Mouse (Mus musculus) heart, embryonic 14.5 days (tissue): ENCODE data around the gene Ciart. TPM values are rescaled to one million over a fixed set of nuclear protein-coding genes. Genes with fewer than 3 reads are reported as not detected.
"Not testable (repeated sequence)": the region's sequence is repeated elsewhere in the genome, so short reads cannot be mapped to it uniquely, and the experiment has no call there.

Experiments used
- ATAC-seq: fragments of 200-750 bp; cut with Nextera tagmentation; 2 replicates; pipeline ENCODE4 v1.8.0; 2017; ENCODE audit warnings: low read depth, moderate TSS enrichment; ENCODE audit not compliant: insufficient number of reproducible peaks, insufficient read depth, low FRiP score
- H3K27ac ChIP-seq, 2 experiments: fragments of 200-500 bp in 1 of 2; fragments of 300-500 bp in 1 of 2; sonication (generic) in 1 of 2; replicated peaks in 1 of 2; 2 replicates each; pipeline ENCODE4 v1.5.1; 2012 to 2014; ENCODE audit warnings: low read depth in 2 of 2, low read length in 2 of 2, control low read depth in 1 of 2, mild to moderate bottlenecking in 1 of 2, mixed read lengths in 1 of 2; ENCODE audit not compliant: control insufficient read depth in 1 of 2, insufficient read depth in 1 of 2
- H3K27me3 ChIP-seq: fragments of 300-500 bp; sonication (generic); 2 replicates; pipeline ENCODE4 v1.6.1; 2014; ENCODE audit warnings: mild to moderate bottlenecking, low read length, control low read depth; ENCODE audit not compliant: control insufficient read depth, insufficient read depth
- H3K36me3 ChIP-seq: fragments of 300-500 bp; sonication (generic); 2 replicates; pipeline ENCODE4 v1.6.1; 2014; ENCODE audit warnings: mild to moderate bottlenecking, control low read depth, low read length, mixed read lengths; ENCODE audit not compliant: control insufficient read depth, insufficient read depth
- H3K4me1 ChIP-seq, 2 experiments: fragments of 200-500 bp in 1 of 2; fragments of 300-500 bp in 1 of 2; sonication (generic) in 1 of 2; 2 replicates each; pipeline ENCODE4 v1.6.1; 2012 to 2014; ENCODE audit warnings: low read length in 2 of 2, control low read depth in 1 of 2, mixed read lengths in 1 of 2; ENCODE audit not compliant: control insufficient read depth in 2 of 2, insufficient read depth in 2 of 2
- H3K4me2 ChIP-seq: fragments of 300-500 bp; sonication (generic); 2 replicates; pipeline ENCODE4 v1.6.1; 2014; ENCODE audit warnings: mild to moderate bottlenecking, low read length
- H3K4me3 ChIP-seq, 2 experiments: fragments of 200-500 bp in 1 of 2; fragments of 300-500 bp in 1 of 2; sonication (generic) in 1 of 2; 2 replicates each; pipeline ENCODE4 v1.5.1; 2012 to 2014; ENCODE audit warnings: low read length in 2 of 2, mild to moderate bottlenecking in 2 of 2, control low read depth in 1 of 2, low read depth in 1 of 2, moderate library complexity in 1 of 2; ENCODE audit not compliant: control insufficient read depth in 1 of 2, insufficient read depth in 1 of 2
- H3K9ac ChIP-seq: fragments of 300-500 bp; sonication (generic); 2 replicates; pipeline ENCODE4 v1.6.1; 2014; ENCODE audit warnings: mild to moderate bottlenecking, low read length
- H3K9me3 ChIP-seq: fragments of 300-500 bp; sonication (generic); 2 replicates; pipeline ENCODE4 v1.6.1; 2016; ENCODE audit warnings: low read length, control low read depth; ENCODE audit not compliant: control insufficient read depth
- WGBS: fragments of 180-500 bp; shearing (Covaris S2); extraction: QIAGEN DNeasy Blood & Tissue Kit; methylation state at CpG from one replicate; pipeline ENCODE4 v1.1.7; 2014; 5-methylcytosine and 5-hydroxymethylcytosine counted together
- polyA plus RNA-seq: library from polyadenylated mRNA; unstranded; fragments of >200 nt; fragmentation: Nextera tagmentation; extraction: Ambion mirVana; gene quantifications from 2 replicates; pipeline ENCODE4 v1.2.1, GENCODE M21; 2014

The Ciart gene
- polyA plus RNA-seq, 1 experiment from 2014 or later = 3.1 TPM

- no peak overlapping the region for H3K27ac ChIP-seq
- H3K9ac ChIP-seq = no peak overlapping the region
- H3K27me3 ChIP-seq = no peaks in the 10 kb centered on the region
- H3K4me1 ChIP-seq = peaks cover 14 to 37% of the 10 kb centered on the region in 2 experiments
- peaks cover 25% of the 10 kb centered on the region for H3K36me3 ChIP-seq
- H3K9me3 ChIP-seq = no peaks in the 10 kb centered on the region
- no peak for ATAC-seq
- WGBS = 75% methylated on average over 13 of the region's 13 CpGs
- H3K4me3 ChIP-seq = no peak overlapping the region
- H3K4me2 ChIP-seq = no peak overlapping the region
These were observed 17.9 kb upstream of the Ciart start for GRCm38 (mm10) chr3:95899800-95900524.

DNA sequence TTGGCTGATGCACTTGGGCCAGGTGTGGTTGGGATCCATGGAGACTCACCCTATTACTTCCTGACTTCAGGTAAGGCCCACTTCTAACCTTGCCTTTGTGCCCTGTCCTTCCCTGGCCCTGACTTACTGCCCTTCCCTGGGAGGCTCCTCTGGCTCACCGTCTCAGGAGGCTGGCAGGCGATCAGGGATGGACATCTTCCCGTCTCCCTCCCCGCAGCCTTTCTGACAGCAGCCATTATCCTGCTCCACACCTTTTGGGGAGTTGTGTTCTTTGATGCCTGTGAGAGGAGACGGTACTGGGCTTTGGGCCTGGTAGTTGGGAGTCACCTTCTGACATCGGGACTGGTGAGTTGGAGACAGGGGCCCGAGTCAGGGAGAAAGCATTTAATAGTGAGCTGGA lies 13.4 kb upstream of the Ciart start:
- peaks cover 14 to 28% of the 10 kb centered on the region in 2 experiments for H3K4me1 ChIP-seq
- not testable (repeated sequence) for H3K9ac ChIP-seq, H3K4me3 ChIP-seq, H3K27me3 ChIP-seq, ATAC-seq, H3K27ac ChIP-seq, H3K9me3 ChIP-seq
- peak overlapping the region; percentile 83 for H3K4me2 ChIP-seq
- peaks cover 25% of the 10 kb centered on the region for H3K36me3 ChIP-seq
- WGBS = 81% methylated on average over 7 of the region's 7 CpGs

DNA sequence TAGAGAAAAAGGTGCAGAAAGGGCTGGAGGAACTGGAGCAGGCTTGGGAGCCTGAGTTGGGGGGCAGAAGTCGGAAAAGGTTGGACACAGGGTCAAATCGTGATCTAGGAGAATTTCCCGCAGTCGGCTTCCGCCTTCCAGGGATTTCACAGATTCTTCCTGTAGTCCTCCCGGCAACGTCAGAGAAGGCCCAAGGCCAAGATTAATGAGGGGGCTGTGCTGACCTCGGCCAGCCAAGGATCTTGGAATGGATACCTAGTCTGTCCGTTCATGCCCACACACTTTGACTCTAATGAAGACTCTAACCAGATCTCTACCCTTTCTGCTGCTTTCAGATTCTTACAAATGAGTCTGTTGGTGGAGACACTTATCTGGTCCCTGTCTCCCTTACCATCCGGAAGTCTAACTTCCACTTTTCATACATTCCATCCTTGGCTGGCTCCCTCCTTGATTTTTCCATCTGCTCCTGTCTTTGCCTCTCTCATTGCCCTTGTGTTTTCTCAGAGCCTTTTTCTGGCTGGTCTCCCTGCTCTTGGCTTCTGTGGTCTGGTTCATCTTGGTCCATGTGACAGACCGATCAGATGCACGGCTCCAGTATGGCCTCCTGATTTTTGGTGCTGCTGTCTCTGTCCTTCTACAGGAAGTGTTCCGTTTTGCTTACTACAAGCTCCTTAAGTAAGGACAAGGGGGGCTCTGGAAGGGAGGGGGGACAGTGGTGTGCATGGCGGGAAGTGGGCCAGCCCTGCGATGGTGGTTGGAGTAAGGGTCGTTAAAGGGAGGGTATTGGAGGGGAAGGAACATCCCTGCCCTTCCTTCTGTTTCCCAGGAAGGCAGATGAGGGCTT lies 12.5 kb upstream of the Ciart start:
- H3K27me3 ChIP-seq = no peaks in the 10 kb centered on the region
- 6% methylated on average over 15 of the region's 16 CpGs for WGBS
- H3K4me3 ChIP-seq = peak overlapping the region; percentile 70 to 78
- peak overlapping the region; percentile 83 for H3K4me2 ChIP-seq
- H3K4me1 ChIP-seq = peaks cover 17 to 32% of the 10 kb centered on the region in 2 experiments
- peak overlapping the region; percentile 87 to 93 for H3K27ac ChIP-seq
- no peak for ATAC-seq
- H3K9me3 ChIP-seq = no peaks in the 10 kb centered on the region
- H3K9ac ChIP-seq = peak overlapping the region; percentile 88
- peaks cover 25% of the 10 kb centered on the region for H3K36me3 ChIP-seq

DNA sequence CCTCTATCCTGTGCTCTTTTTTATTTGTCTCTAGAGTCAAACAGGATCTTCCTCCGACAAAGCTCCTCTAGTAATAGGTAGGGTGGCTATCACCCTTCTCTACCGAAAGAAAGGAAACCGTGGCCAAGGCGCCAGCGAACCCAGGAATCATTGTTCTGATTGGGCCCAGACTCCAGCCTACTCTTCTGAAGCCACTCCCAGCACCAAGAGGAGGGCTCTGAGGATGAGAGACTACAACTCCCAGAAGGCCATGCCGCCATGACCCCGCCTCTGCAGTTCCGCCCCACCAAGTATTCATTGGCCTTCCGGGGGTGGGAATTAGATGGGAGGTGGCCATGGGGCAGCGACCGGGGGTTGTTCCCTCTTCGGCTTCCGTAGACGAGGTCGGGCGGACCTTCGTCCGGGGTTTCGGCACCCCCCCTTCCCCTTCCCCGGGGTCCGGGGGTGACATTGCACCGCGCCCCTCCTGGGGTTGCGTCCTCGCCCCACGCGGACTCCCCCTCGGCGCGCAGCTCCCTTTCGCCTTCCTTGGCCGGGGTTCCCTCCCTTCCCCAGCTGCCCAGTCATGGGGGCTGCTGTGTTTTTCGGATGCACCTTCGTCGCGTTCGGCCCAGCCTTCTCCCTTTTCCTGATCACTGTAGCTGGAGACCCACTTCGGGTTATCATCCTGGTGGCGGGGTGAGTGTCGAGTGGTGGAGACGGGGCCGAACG lies 11.7 kb upstream of the Ciart start, which contains the start of gene Aph1a:
Gene Aph1a (plus strand): TSS at position 364 of the 711 bp plus-strand sequence.
- Histone ChIP-seq H3K36me3 (peaks cover 26% of the 10 kb centered on the region), H3K4me3 (peak within 1 kb of the TSS; percentile 70 to 78), H3K27ac (peak within 1 kb of the TSS; percentile 91 to 93), H3K9ac (peak within 1 kb of the TSS; percentile 88), H3K4me2 (peak within 1 kb of the TSS; percentile 83), H3K4me1 (peaks cover 17 to 32% of the 10 kb centered on the region in 2 experiments)
- WGBS = 0% methylated on average over 25 of the region's 43 CpGs
- not testable (repeated sequence) for H3K9me3 ChIP-seq, H3K27me3 ChIP-seq
- ATAC-seq = peak; percentile 92

GRCm38 (mm10) chr3:95893126-95893525 lies 11.1 kb upstream of the Ciart start:
- Histone ChIP-seq H3K4me1 (peaks cover 17 to 32% of the 10 kb centered on the region in 2 experiments), H3K27ac (peak overlapping the region; percentile 91), H3K9me3 (no peaks in the 10 kb centered on the region), H3K9ac (peak overlapping the region; percentile 74), H3K27me3 (no peaks in the 10 kb centered on the region), H3K4me2 (peak overlapping the region; percentile 77), H3K4me3 (peak overlapping the region; percentile 47 to 70; a peak in 3 of 4 replicates), H3K36me3 (peaks cover 26% of the 10 kb centered on the region)
- ATAC-seq = no peak
- 13% methylated on average over 7 of the region's 7 CpGs for WGBS

DNA sequence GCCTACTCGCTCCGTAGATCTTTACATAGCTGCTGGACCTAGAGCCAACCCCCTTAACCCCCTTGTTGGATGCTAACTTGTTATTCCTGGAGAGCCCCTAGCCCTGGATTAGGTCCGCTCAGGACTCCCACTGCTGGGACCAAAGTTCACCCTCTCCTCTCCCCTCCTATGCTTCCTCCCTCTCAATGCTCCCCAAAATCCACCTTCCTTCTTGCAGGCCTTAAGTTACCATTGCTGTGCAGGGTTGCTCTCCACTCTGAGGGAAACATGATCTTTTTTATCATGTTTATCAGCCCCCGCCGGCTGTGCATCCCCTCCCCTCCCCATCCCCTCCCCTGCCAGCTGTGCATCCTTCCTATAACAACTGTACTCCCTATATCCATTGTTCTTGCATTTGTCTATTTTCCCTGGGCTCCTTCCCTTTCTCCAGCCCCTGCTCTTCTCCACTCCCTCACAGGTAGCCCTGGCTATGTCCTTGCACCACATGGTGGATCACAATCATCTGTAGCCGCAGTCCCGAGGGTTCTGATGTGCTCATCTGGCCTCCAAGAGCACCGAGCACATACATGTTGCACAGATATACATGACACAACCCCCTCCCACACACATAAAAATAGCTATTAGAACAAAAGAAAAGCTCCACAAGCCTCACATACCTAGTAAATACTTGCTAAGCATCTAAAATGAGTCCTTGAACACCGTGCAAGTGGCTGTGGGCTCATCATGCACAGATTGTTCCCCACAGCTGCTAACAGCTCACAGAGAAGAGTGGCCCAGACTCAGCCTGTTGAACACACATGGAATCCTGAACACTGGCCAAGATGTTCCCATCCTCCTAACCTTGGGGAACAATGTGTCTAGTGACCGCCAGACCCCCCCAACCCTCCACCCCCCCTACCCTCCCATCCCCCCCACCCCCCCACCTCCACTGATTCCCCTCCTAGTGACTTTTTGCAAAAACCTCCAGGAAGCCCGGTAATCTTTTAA lies 10.3 kb upstream of the Ciart start:
- 22% methylated on average over 11 of the region's 11 CpGs for WGBS
- Histone ChIP-seq H3K4me2 (peak overlapping the region; percentile 77), H3K27me3 (no peaks in the 10 kb centered on the region), H3K4me3 (peak overlapping the region; percentile 5 to 70; a peak in 3 of 4 replicates), H3K27ac (peak overlapping the region; percentile 90 to 91), H3K9ac (peak overlapping the region; percentile 69), H3K9me3 (no peaks in the 10 kb centered on the region), H3K36me3 (peaks cover 26% of the 10 kb centered on the region), H3K4me1 (peaks cover 17 to 32% of the 10 kb centered on the region in 2 experiments)
- ATAC-seq = no peak
